ENCODE assay signal across 1 mouse cellular context in genomic region chrX:75096163-75096770, GRCm38 (mm10).
TF ChIP-seq lines count a peak whose summit lies in the region.

No protein-coding gene starts in this region.

TF ChIP-seq in CH12.LX, 34 proteins besides CTCF, POLR2A, EP300 and RAD21 (continued from another document):
- TF ChIP-seq E2F4 (IDR thresholded peaks at IDR 0.05; ENCODE audit: insufficient replicate concordance, low read depth, low read length) (no peak), MYC (IDR thresholded peaks at IDR 0.05; ENCODE audit: low read depth, low read length) (peak; percentile 99)
